Mouse (Mus musculus): ENCODE data around the gene Rnf31. TPM values are rescaled to one million over a fixed set of nuclear protein-coding genes. Genes with fewer than 3 reads are reported as not detected.

Rnf31 gene
- polyA plus RNA-seq, 2 experiments: 6.5 to 7.6 TPM

DNA sequence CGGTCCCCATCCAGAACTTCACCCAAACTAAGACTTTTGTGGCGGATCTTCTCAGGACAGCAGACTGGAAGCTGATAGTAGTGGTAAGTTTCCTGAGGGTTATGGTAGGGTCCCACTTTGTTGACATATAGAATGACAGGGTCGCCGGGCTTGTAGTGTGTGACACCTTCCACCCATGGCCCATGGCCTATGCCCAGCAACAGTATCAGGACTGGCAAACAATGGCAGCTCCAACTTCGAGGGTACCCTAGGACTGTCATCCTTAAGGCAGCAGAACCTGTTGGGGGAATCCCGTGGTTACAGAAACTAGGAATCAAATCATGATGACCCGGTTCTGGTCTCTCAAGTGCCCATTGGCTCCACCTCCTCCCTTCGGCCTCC lies 51.2 kb downstream of the Rnf31 start:
- TF ChIP-seq CTCF (IDR thresholded peaks at IDR 0.05; ENCODE audit: low read depth) (no peak), EP300 (IDR thresholded peaks at IDR 0.05; ENCODE audit: low read depth) (no peak)
- 14% methylated on average over 8 of the region's 8 CpGs for WGBS (ENCODE audit: insufficient replicate concordance)
- H3K9me3 ChIP-seq (ENCODE audit: control insufficient read depth, low read length): no peaks in the 10 kb centered on the region
- ATAC-seq (ENCODE audit: insufficient read depth): peak; percentile 29
- peaks cover 17 to 22% of the 10 kb centered on the region in 2 experiments for H3K4me1 ChIP-seq (replicated peaks; ENCODE audit: control insufficient read depth in 2 of 2, insufficient read depth in 2 of 2, low read length in 1 of 2)
- peak overlapping the region; percentile 71; the same call in 1 of the 2 replicates for H3K27ac ChIP-seq
- H3K9ac ChIP-seq (replicated peaks): peak overlapping the region; percentile 89
- H3K4me2 ChIP-seq (ENCODE audit: low read depth): peak overlapping the region; percentile 74
- no peak for DNase-seq (ENCODE audit: low read depth in 3 of 3, low spot score in 3 of 3)
- peaks cover 31% of the 10 kb centered on the region for H3K36me3 ChIP-seq (replicated peaks; ENCODE audit: control insufficient read depth, insufficient read depth, low read depth)
- no peaks in the 10 kb centered on the region for H3K27me3 ChIP-seq (ENCODE audit: control insufficient read depth, insufficient read depth, low read length)
- H3K4me3 ChIP-seq (ENCODE audit: insufficient read depth in 1 of 2, low read depth in 2 of 2, low read length in 2 of 2): peak overlapping the region; percentile 90 to 92

DNA sequence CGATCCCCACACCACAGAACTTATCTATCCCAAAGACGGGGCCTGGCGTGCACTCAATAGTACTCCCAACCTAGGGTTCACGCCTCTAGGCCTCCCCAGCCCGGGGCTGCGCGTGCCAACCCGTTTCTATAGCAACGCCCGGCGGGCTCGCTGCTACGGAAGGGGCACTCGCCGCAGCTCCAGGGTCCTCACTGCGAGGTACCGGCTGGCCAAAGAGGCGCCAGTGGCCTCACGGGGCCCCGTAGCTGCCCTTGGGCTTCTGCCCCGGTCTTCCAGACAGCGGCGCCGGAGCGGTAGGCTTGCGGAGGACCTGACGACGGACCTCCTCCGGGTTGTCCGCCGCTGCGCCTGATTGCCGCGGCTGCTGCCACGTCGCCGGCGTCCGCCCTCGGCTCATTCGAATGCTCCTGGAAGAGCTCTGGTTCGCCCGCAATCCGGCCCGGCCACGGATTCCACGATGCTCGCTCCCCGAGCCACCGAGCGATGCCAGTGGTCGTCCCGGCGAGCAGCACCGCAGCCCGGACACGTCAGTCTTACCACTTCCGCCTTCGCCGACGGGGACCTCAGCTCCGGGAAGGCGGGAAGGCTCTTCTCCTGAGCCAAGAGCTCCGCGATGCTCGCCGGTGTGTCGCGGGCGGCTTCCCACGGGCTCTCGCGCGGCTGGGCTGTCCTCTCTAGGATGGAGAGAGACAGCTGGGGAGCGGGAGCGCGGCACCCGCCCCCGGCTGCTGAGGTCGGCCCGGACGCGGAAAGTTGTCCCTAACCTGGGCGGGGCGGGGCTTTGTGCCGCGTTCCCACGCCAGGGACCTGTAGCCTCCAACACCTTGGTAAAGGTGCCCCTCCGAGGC lies 51.8 kb downstream of the Rnf31 start, which contains the start of gene Tm9sf1:
Gene Tm9sf1 (minus strand): TSS at position 747 of the 848 bp plus-strand sequence.
- peak; percentile 87 for ATAC-seq (ENCODE audit: insufficient read depth)
- Histone ChIP-seq H3K4me2 (ENCODE audit: low read depth) (peak within 1 kb of the TSS; percentile 74), H3K27me3 (ENCODE audit: control insufficient read depth, insufficient read depth, low read length) (no peaks in the 10 kb centered on the region), H3K4me3 (ENCODE audit: insufficient read depth in 1 of 2, low read depth in 2 of 2, low read length in 2 of 2) (peak within 1 kb of the TSS; percentile 90 to 92), H3K9me3 (ENCODE audit: control insufficient read depth, low read length) (no peaks in the 10 kb centered on the region), H3K9ac (replicated peaks) (peak within 1 kb of the TSS; percentile 89), H3K4me1 (replicated peaks; ENCODE audit: control insufficient read depth in 2 of 2, insufficient read depth in 2 of 2, low read length in 1 of 2) (peaks cover 17 to 22% of the 10 kb centered on the region in 2 experiments), H3K36me3 (replicated peaks; ENCODE audit: control insufficient read depth, insufficient read depth, low read depth) (peaks cover 25% of the 10 kb centered on the region), H3K27ac (peak within 1 kb of the TSS; percentile 71)
- peak; percentile 63 for TF ChIP-seq EP300 (IDR thresholded peaks at IDR 0.05; ENCODE audit: low read depth)
- 0 out of 2 replicates have a peak, but pooled peaks have one; percentile 11 for TF ChIP-seq CTCF (IDR thresholded peaks at IDR 0.05; ENCODE audit: low read depth)
- peak; percentile 62 to 73 (median 68) for DNase-seq (ENCODE audit: low read depth in 3 of 3, low spot score in 3 of 3)
- under 1% methylated on average over 89 of the region's 89 CpGs for WGBS (ENCODE audit: insufficient replicate concordance)

DNA sequence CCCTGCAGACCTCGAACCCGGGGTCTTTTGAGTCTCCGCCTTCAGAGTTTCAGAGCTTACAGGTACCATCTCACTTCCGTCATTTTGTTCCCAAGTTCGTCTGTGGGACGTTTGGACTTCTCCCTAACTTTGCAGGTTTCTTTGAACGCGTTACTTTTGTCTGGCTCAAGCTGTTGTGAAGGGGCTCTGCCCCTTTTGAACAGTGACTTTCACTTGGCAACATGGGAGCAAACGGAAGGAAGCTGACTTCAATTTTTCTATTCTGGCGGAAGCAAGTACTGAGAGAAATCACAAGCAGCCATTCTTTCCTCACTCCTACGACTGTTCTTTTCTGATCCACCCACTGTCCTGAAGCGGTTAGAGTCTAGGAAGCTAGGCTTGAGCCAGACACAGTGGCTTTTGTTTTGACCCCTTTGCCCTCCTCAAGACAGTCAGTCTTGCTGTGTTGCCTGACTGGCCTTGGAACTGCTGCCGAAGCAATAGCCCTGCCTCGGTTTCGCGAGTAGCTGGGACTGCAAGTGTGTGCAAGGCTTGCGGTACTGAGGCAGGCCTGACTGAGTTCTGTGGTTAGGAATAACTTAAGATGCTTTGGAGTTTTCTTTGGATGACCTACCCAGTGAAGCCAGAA lies 52.9 kb downstream of the Rnf31 start:
- peaks cover 16% of the 10 kb centered on the region for H3K36me3 ChIP-seq (replicated peaks; ENCODE audit: control insufficient read depth, insufficient read depth, low read depth)
- H3K27me3 ChIP-seq (ENCODE audit: control insufficient read depth, insufficient read depth, low read length): no peaks in the 10 kb centered on the region
- 21% methylated on average over 17 of the region's 17 CpGs for WGBS (ENCODE audit: insufficient replicate concordance)
- H3K4me1 ChIP-seq (replicated peaks; ENCODE audit: control insufficient read depth in 2 of 2, insufficient read depth in 2 of 2, low read length in 1 of 2): peaks cover 17 to 22% of the 10 kb centered on the region in 2 experiments
- TF ChIP-seq CTCF (IDR thresholded peaks at IDR 0.05; ENCODE audit: low read depth) (no peak), EP300 (IDR thresholded peaks at IDR 0.05; ENCODE audit: low read depth) (no peak)
- ATAC-seq (ENCODE audit: insufficient read depth): no peak
- H3K27ac ChIP-seq: peak overlapping the region; percentile 71
- no peak for DNase-seq (ENCODE audit: low read depth in 3 of 3, low spot score in 3 of 3)
- H3K4me2 ChIP-seq (ENCODE audit: low read depth): peak overlapping the region; percentile 74
- peak overlapping the region; percentile 90 to 92 for H3K4me3 ChIP-seq (ENCODE audit: insufficient read depth in 1 of 2, low read depth in 2 of 2, low read length in 2 of 2)
- no peaks in the 10 kb centered on the region for H3K9me3 ChIP-seq (ENCODE audit: control insufficient read depth, low read length)
- H3K9ac ChIP-seq (replicated peaks): peak overlapping the region; percentile 89

DNA sequence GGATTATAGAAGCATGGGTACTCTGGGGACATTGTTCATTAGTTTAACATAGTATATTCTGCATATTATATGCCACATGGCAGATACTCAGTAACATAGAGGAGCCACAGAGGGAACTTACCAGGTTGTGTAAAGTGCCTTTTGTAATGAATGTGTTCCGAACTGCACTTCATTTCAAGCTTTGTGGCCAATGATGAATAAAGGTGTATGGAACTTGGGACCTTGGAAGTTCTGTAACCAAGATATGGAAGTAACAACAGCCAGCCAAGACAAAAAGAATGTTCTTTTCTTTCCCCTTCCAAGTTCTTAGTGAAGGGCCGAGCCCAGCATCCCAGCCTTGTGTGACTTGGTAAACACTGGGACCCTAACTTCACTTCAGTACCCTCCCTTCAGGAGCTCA lies 58.4 kb downstream of the Rnf31 start, which contains the start of gene Tssk4:
Gene Tssk4 (plus strand): TSS at position 301 of the 400 bp plus-strand sequence.
- H3K36me3 ChIP-seq (replicated peaks; ENCODE audit: control insufficient read depth, insufficient read depth, low read depth): no peaks in the 10 kb centered on the region
- DNase-seq (ENCODE audit: low read depth in 3 of 3, low spot score in 3 of 3) (no peak), ATAC-seq (ENCODE audit: insufficient read depth) (no peak)
- no peaks in the 10 kb centered on the region for H3K27me3 ChIP-seq (ENCODE audit: control insufficient read depth, insufficient read depth, low read length)
- no peak within 1 kb of the TSS for H3K4me2 ChIP-seq (ENCODE audit: low read depth)
- 91% methylated on average over 2 of the region's 2 CpGs for WGBS (ENCODE audit: insufficient replicate concordance)
- H3K9me3 ChIP-seq (ENCODE audit: control insufficient read depth, low read length): no peaks in the 10 kb centered on the region
- H3K9ac ChIP-seq (replicated peaks): no peak within 1 kb of the TSS
- TF ChIP-seq EP300 (IDR thresholded peaks at IDR 0.05; ENCODE audit: low read depth) (no peak), CTCF (IDR thresholded peaks at IDR 0.05; ENCODE audit: low read depth) (no peak)
- peaks cover 2 to 5% of the 10 kb centered on the region in 2 experiments for H3K4me1 ChIP-seq (replicated peaks; ENCODE audit: control insufficient read depth in 2 of 2, insufficient read depth in 2 of 2, low read length in 1 of 2)
- H3K4me3 ChIP-seq (ENCODE audit: insufficient read depth in 1 of 2, low read depth in 2 of 2, low read length in 2 of 2): no peak within 1 kb of the TSS
- no peak within 1 kb of the TSS for H3K27ac ChIP-seq

DNA sequence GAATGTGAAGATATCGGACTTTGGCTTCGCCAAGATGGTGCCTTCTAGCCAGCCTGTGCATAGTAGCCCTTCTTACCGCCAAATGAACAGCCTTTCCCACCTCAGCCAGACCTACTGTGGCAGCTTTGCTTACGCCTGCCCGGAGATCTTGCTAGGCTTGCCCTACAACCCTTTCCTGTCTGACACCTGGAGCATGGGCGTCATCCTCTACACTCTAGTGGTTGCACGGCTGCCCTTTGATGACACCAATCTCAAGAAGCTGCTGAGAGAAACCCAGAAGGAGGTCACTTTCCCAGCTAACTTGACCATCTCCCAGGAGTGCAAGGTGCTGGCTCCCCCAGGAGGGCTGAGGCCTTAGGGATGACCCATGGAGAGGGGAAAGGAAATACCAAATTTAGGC lies 60.0 kb downstream of the Rnf31 start:
- no peak for DNase-seq (ENCODE audit: low read depth in 3 of 3, low spot score in 3 of 3)
- no peak for TF ChIP-seq CTCF (IDR thresholded peaks at IDR 0.05; ENCODE audit: low read depth)
- TF ChIP-seq EP300 (IDR thresholded peaks at IDR 0.05; ENCODE audit: low read depth): no peak
- Histone ChIP-seq H3K4me2 (ENCODE audit: low read depth) (no peak overlapping the region), H3K9ac (replicated peaks) (no peak overlapping the region), H3K27ac (no peak overlapping the region), H3K4me3 (ENCODE audit: insufficient read depth in 1 of 2, low read depth in 2 of 2, low read length in 2 of 2) (no peak overlapping the region), H3K27me3 (ENCODE audit: control insufficient read depth, insufficient read depth, low read length) (no peaks in the 10 kb centered on the region), H3K36me3 (replicated peaks; ENCODE audit: control insufficient read depth, insufficient read depth, low read depth) (no peaks in the 10 kb centered on the region), H3K4me1 (replicated peaks; ENCODE audit: control insufficient read depth in 2 of 2, insufficient read depth in 2 of 2, low read length in 1 of 2) (no peaks in the 10 kb centered on the region), H3K9me3 (ENCODE audit: control insufficient read depth, low read length) (no peaks in the 10 kb centered on the region)
- no peak for ATAC-seq (ENCODE audit: insufficient read depth)
- WGBS (ENCODE audit: insufficient replicate concordance): 76% methylated on average over 7 of the region's 7 CpGs

Other genes with a start within 250 kb of the Rnf31 start
Only the 30 nearest of the 31 such genes appear.
- gene Dhrs4, start 113.0 kb upstream of the Rnf31 start, polyA plus RNA-seq (2012; rRNA removed): 40.3 and 44.1 TPM in 2 replicates
- 40.4 and 42.2 TPM in 2 replicates for gene Dhrs4, start 113.0 kb upstream of the Rnf31 start, polyA plus RNA-seq (2014; fragmentation: Nextera tagmentation; extraction: Ambion mirVana)
- 2.6 TPM in 2 replicates for gene Carmil3, start 101.1 kb upstream of the Rnf31 start, polyA plus RNA-seq (2012; rRNA removed)
- 0.32 and 0.45 TPM in 2 replicates for gene Carmil3, start 101.1 kb upstream of the Rnf31 start, polyA plus RNA-seq (2014; fragmentation: Nextera tagmentation; extraction: Ambion mirVana)
- gene Cpne6, start 81.3 kb upstream of the Rnf31 start, polyA plus RNA-seq (2012; rRNA removed): 0.05 and 0.06 TPM in 2 replicates
- gene Cpne6, start 81.3 kb upstream of the Rnf31 start, polyA plus RNA-seq (2014; fragmentation: Nextera tagmentation; extraction: Ambion mirVana): not detected in 2 replicates
- gene Nrl, start 66.7 kb upstream of the Rnf31 start, polyA plus RNA-seq (2012; rRNA removed): not detected in 2 replicates
- gene Nrl, start 66.7 kb upstream of the Rnf31 start, polyA plus RNA-seq (2014; fragmentation: Nextera tagmentation; extraction: Ambion mirVana): not detected in 2 replicates
- 19.6 and 21.9 TPM in 2 replicates for gene Pck2, start 51.4 kb upstream of the Rnf31 start, polyA plus RNA-seq (2012; rRNA removed)
- gene Pck2, start 51.4 kb upstream of the Rnf31 start, polyA plus RNA-seq (2014; fragmentation: Nextera tagmentation; extraction: Ambion mirVana): 15.6 and 20.6 TPM in 2 replicates
- gene Dcaf11, start 31.7 kb upstream of the Rnf31 start, polyA plus RNA-seq (2012; rRNA removed): 25.4 and 30.9 TPM in 2 replicates
- 47.5 and 51.2 TPM in 2 replicates for gene Dcaf11, start 31.7 kb upstream of the Rnf31 start, polyA plus RNA-seq (2014; fragmentation: Nextera tagmentation; extraction: Ambion mirVana)
- gene A730061H03Rik, start 31.3 kb upstream of the Rnf31 start, polyA plus RNA-seq (2012; rRNA removed): 0.95 and 1.3 TPM in 2 replicates
- gene A730061H03Rik, start 31.3 kb upstream of the Rnf31 start, polyA plus RNA-seq (2014; fragmentation: Nextera tagmentation; extraction: Ambion mirVana): 1.8 and 2.1 TPM in 2 replicates
- 0.19 and 0.38 TPM in 2 replicates for gene Fitm1, start 16.1 kb upstream of the Rnf31 start, polyA plus RNA-seq (2012; rRNA removed)
- gene Fitm1, start 16.1 kb upstream of the Rnf31 start, polyA plus RNA-seq (2014; fragmentation: Nextera tagmentation; extraction: Ambion mirVana): 0.37 and 0.58 TPM in 2 replicates
- gene Psme1, start 13.6 kb upstream of the Rnf31 start, polyA plus RNA-seq (2012; rRNA removed): 32.0 and 51.1 TPM in 2 replicates
- gene Psme1, start 13.6 kb upstream of the Rnf31 start, polyA plus RNA-seq (2014; fragmentation: Nextera tagmentation; extraction: Ambion mirVana): 99.9 and 103 TPM in 2 replicates
- gene Emc9, start 6.4 kb upstream of the Rnf31 start, polyA plus RNA-seq (2012; rRNA removed): 19.2 and 20.3 TPM in 2 replicates
- gene Emc9, start 6.4 kb upstream of the Rnf31 start, polyA plus RNA-seq (2014; fragmentation: Nextera tagmentation; extraction: Ambion mirVana): 32.8 and 33.0 TPM in 2 replicates
- 36.2 and 56.0 TPM in 2 replicates for gene Psme2, start 595 bp upstream of the Rnf31 start, polyA plus RNA-seq (2012; rRNA removed)
- 181 and 190 TPM in 2 replicates for gene Psme2, start 595 bp upstream of the Rnf31 start, polyA plus RNA-seq (2014; fragmentation: Nextera tagmentation; extraction: Ambion mirVana)
- 13.5 and 15.1 TPM in 2 replicates for gene Irf9, start 11.9 kb downstream of the Rnf31 start, polyA plus RNA-seq (2012; rRNA removed)
- gene Irf9, start 11.9 kb downstream of the Rnf31 start, polyA plus RNA-seq (2014; fragmentation: Nextera tagmentation; extraction: Ambion mirVana): 11.2 and 13.8 TPM in 2 replicates
- gene Rec8, start 26.3 kb downstream of the Rnf31 start, polyA plus RNA-seq (2012; rRNA removed): 1.7 and 1.9 TPM in 2 replicates
- 0.87 and 1.0 TPM in 2 replicates for gene Rec8, start 26.3 kb downstream of the Rnf31 start, polyA plus RNA-seq (2014; fragmentation: Nextera tagmentation; extraction: Ambion mirVana)
- 13.5 and 27.6 TPM in 2 replicates for gene Ipo4, start 44.2 kb downstream of the Rnf31 start, polyA plus RNA-seq (2012; rRNA removed)
- 22.6 and 27.9 TPM in 2 replicates for gene Ipo4, start 44.2 kb downstream of the Rnf31 start, polyA plus RNA-seq (2014; fragmentation: Nextera tagmentation; extraction: Ambion mirVana)
- gene Gm49378, start 46.2 kb downstream of the Rnf31 start, polyA plus RNA-seq (2012; rRNA removed): 2.0 and 3.4 TPM in 2 replicates
- 2.0 and 2.9 TPM in 2 replicates for gene Gm49378, start 46.2 kb downstream of the Rnf31 start, polyA plus RNA-seq (2014; fragmentation: Nextera tagmentation; extraction: Ambion mirVana)
- gene Tm9sf1, start 52.1 kb downstream of the Rnf31 start, polyA plus RNA-seq (2012; rRNA removed): 26.4 and 33.2 TPM in 2 replicates
- gene Tm9sf1, start 52.1 kb downstream of the Rnf31 start, polyA plus RNA-seq (2014; fragmentation: Nextera tagmentation; extraction: Ambion mirVana): 42.8 and 45.4 TPM in 2 replicates
- gene Tssk4, start 58.5 kb downstream of the Rnf31 start, polyA plus RNA-seq (2012; rRNA removed): 0.34 and 0.39 TPM in 2 replicates
- gene Tssk4, start 58.5 kb downstream of the Rnf31 start, polyA plus RNA-seq (2014; fragmentation: Nextera tagmentation; extraction: Ambion mirVana): 0.19 and 0.23 TPM in 2 replicates
- gene Mdp1, start 68.8 kb downstream of the Rnf31 start, polyA plus RNA-seq (2012; rRNA removed): 11.6 and 13.4 TPM in 2 replicates
- gene Mdp1, start 68.8 kb downstream of the Rnf31 start, polyA plus RNA-seq (2014; fragmentation: Nextera tagmentation; extraction: Ambion mirVana): 15.5 and 16.6 TPM in 2 replicates
- 10.6 and 14.1 TPM in 2 replicates for gene Gmpr2, start 80.2 kb downstream of the Rnf31 start, polyA plus RNA-seq (2012; rRNA removed)
- gene Gmpr2, start 80.2 kb downstream of the Rnf31 start, polyA plus RNA-seq (2014; fragmentation: Nextera tagmentation; extraction: Ambion mirVana): 17.9 and 18.2 TPM in 2 replicates
- gene Nedd8, start 80.4 kb downstream of the Rnf31 start, polyA plus RNA-seq (2012; rRNA removed): 101 and 168 TPM in 2 replicates
- gene Nedd8, start 80.4 kb downstream of the Rnf31 start, polyA plus RNA-seq (2014; fragmentation: Nextera tagmentation; extraction: Ambion mirVana): 279 and 286 TPM in 2 replicates
- 13.4 and 16.6 TPM in 2 replicates for gene Tinf2, start 90.1 kb downstream of the Rnf31 start, polyA plus RNA-seq (2012; rRNA removed)
- gene Tinf2, start 90.1 kb downstream of the Rnf31 start, polyA plus RNA-seq (2014; fragmentation: Nextera tagmentation; extraction: Ambion mirVana): 19.0 and 19.3 TPM in 2 replicates
- 2.0 and 2.4 TPM in 2 replicates for gene Tgm1, start 122.2 kb downstream of the Rnf31 start, polyA plus RNA-seq (2012; rRNA removed)
- gene Tgm1, start 122.2 kb downstream of the Rnf31 start, polyA plus RNA-seq (2014; fragmentation: Nextera tagmentation; extraction: Ambion mirVana): 2.0 and 2.3 TPM in 2 replicates
- 10.9 and 12.8 TPM in 2 replicates for gene Rabggta, start 130.6 kb downstream of the Rnf31 start, polyA plus RNA-seq (2012; rRNA removed)
- 7.4 and 8.1 TPM in 2 replicates for gene Rabggta, start 130.6 kb downstream of the Rnf31 start, polyA plus RNA-seq (2014; fragmentation: Nextera tagmentation; extraction: Ambion mirVana)
- 21.2 and 31.0 TPM in 2 replicates for gene Dhrs1, start 154.0 kb downstream of the Rnf31 start, polyA plus RNA-seq (2012; rRNA removed)
- 34.4 and 40.4 TPM in 2 replicates for gene Dhrs1, start 154.0 kb downstream of the Rnf31 start, polyA plus RNA-seq (2014; fragmentation: Nextera tagmentation; extraction: Ambion mirVana)
- 13.1 and 13.2 TPM in 2 replicates for gene Nop9, start 154.0 kb downstream of the Rnf31 start, polyA plus RNA-seq (2012; rRNA removed)
- gene Nop9, start 154.0 kb downstream of the Rnf31 start, polyA plus RNA-seq (2014; fragmentation: Nextera tagmentation; extraction: Ambion mirVana): 20.8 and 27.5 TPM in 2 replicates
- 37.3 and 42.1 TPM in 2 replicates for gene Cideb, start 166.8 kb downstream of the Rnf31 start, polyA plus RNA-seq (2012; rRNA removed)
- 40.0 and 42.8 TPM in 2 replicates for gene Cideb, start 166.8 kb downstream of the Rnf31 start, polyA plus RNA-seq (2014; fragmentation: Nextera tagmentation; extraction: Ambion mirVana)
- 0.65 and 0.67 TPM in 2 replicates for gene Ltb4r2, start 169.7 kb downstream of the Rnf31 start, polyA plus RNA-seq (2012; rRNA removed)
- 0.39 and 0.67 TPM in 2 replicates for gene Ltb4r2, start 169.7 kb downstream of the Rnf31 start, polyA plus RNA-seq (2014; fragmentation: Nextera tagmentation; extraction: Ambion mirVana)
- 2.9 and 3.3 TPM in 2 replicates for gene Ltb4r1, start 174.3 kb downstream of the Rnf31 start, polyA plus RNA-seq (2012; rRNA removed)
- 1.7 and 2.7 TPM in 2 replicates for gene Ltb4r1, start 174.3 kb downstream of the Rnf31 start, polyA plus RNA-seq (2014; fragmentation: Nextera tagmentation; extraction: Ambion mirVana)
- gene Adcy4, start 192.4 kb downstream of the Rnf31 start, polyA plus RNA-seq (2012; rRNA removed): 0.88 and 1.0 TPM in 2 replicates
- gene Adcy4, start 192.4 kb downstream of the Rnf31 start, polyA plus RNA-seq (2014; fragmentation: Nextera tagmentation; extraction: Ambion mirVana): 0.66 and 1.2 TPM in 2 replicates
- 13.1 and 15.1 TPM in 2 replicates for gene Ripk3, start 197.2 kb downstream of the Rnf31 start, polyA plus RNA-seq (2012; rRNA removed)
- gene Ripk3, start 197.2 kb downstream of the Rnf31 start, polyA plus RNA-seq (2014; fragmentation: Nextera tagmentation; extraction: Ambion mirVana): 18.2 and 22.0 TPM in 2 replicates

Data from liver, embryonic 14.5 days (tissue).